Mouse (Mus musculus) midbrain, embryonic 14.5 days (tissue): ENCODE data around the gene Tmprss9. TPM values are rescaled to one million over a fixed set of nuclear protein-coding genes. Genes with fewer than 3 reads are reported as not detected.

ENCODE experiments used
- ATAC-seq: fragments of 200-750 bp; cut with Nextera tagmentation; 2 replicates; pipeline ENCODE4 v1.8.0; 2017; ENCODE audit warnings: moderate number of reproducible peaks, moderate library complexity; ENCODE audit not compliant: low FRiP score, low TSS enrichment
- DNase-seq: peaks from one replicate; pipeline ENCODE4 v3.0.0-alpha.2; 2015
- H3K27ac ChIP-seq: fragments of 300-500 bp; sonication (generic); replicated peaks from 2 replicates; pipeline ENCODE4 v1.5.1; 2014; ENCODE audit warnings: mild to moderate bottlenecking, low read depth, low read length, moderate library complexity
- H3K27me3 ChIP-seq: fragments of 300-500 bp; sonication (generic); 2 replicates; pipeline ENCODE4 v1.6.1; 2014; ENCODE audit warnings: low read length, control low read depth, mixed read lengths; ENCODE audit not compliant: control insufficient read depth, insufficient read depth
- H3K36me3 ChIP-seq: fragments of 300-500 bp; sonication (generic); 2 replicates; pipeline ENCODE4 v1.6.1; 2014; ENCODE audit warnings: low read length, control low read depth; ENCODE audit not compliant: control insufficient read depth, insufficient read depth
- H3K4me1 ChIP-seq: fragments of 300-500 bp; sonication (generic); 2 replicates; pipeline ENCODE4 v1.6.1; 2014; ENCODE audit warnings: mild to moderate bottlenecking, antibody characterized with exemption, low read length, control low read depth; ENCODE audit not compliant: control insufficient read depth, insufficient read depth
- H3K4me2 ChIP-seq: fragments of 300-500 bp; sonication (generic); 2 replicates; pipeline ENCODE4 v1.6.1; 2014; ENCODE audit warnings: mild to moderate bottlenecking, low read length, moderate library complexity
- H3K4me3 ChIP-seq: fragments of 300-500 bp; sonication (generic); replicated peaks from 2 replicates; pipeline ENCODE4 v1.5.1; 2014; ENCODE audit warnings: low read depth, low read length
- H3K9ac ChIP-seq: fragments of 300-500 bp; sonication (generic); replicated peaks from 2 replicates; pipeline ENCODE4 v1.6.1; 2014; ENCODE audit warnings: mild to moderate bottlenecking, low read length, moderate library complexity
- H3K9me3 ChIP-seq: fragments of 300-500 bp; sonication (generic); 2 replicates; pipeline ENCODE4 v1.6.1; 2016; ENCODE audit warnings: low read length, control low read depth, mixed read lengths; ENCODE audit not compliant: control insufficient read depth
- WGBS: fragments of 180-500 bp; shearing (Covaris S2); extraction: QIAGEN DNeasy Blood & Tissue Kit; methylation state at CpG from one replicate; pipeline ENCODE4 v1.1.7; 2014; 5-methylcytosine and 5-hydroxymethylcytosine counted together
- polyA plus RNA-seq: library from polyadenylated mRNA; unstranded; fragments of >200 nt; fragmentation: Nextera tagmentation; extraction: Ambion mirVana; gene quantifications from 2 replicates; pipeline ENCODE4 v1.2.1, GENCODE M21; 2014

Gene Tmprss9
- polyA plus RNA-seq, 1 experiment from 2014 or later, result not detected

DNA sequence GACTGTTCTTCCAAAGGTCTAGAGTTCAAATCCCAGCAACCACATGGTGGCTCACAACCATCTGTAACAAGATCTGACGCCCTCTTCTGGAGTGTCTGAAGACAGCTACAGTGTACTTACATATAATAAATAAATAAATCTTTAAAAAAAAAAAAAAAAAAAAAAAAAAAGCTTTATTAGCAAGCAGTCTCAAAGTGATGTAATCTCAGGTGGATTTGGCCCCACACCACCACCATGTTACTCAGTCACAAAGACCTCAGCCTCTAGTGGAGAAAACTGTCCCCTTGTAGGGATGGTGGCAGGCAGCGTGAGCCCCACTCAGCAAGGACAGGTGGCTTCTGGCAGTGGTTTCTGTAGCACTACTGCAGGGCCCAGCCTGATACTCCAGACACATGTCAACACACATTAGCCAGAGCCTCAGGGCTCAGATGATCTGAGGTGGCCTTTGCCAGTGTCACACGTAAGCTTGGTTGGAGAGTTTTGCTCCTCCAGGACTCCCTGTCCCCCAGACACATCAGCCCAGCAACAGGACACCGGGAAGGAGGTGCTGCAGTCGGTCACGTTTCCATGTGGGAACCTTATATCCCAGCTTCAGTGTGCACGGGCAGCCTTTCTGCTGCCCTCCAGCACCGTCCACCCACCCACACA is 41.8 kb downstream of the Tmprss9 start:
- DNase-seq, result no peak
- Histone ChIP-seq H3K9me3 (no peaks in the 10 kb centered on the region), H3K4me2 (no peak overlapping the region), H3K27me3 (no peaks in the 10 kb centered on the region), H3K9ac (no peak overlapping the region), H3K4me1 (peaks cover 14% of the 10 kb centered on the region; the same call in 1 of the 2 replicates), H3K4me3 (no peak overlapping the region), H3K27ac (no peak overlapping the region), H3K36me3 (peaks cover 63% of the 10 kb centered on the region)
- ATAC-seq, result no peak
- WGBS, result 89% methylated on average over 7 of the region's 8 CpGs

DNA sequence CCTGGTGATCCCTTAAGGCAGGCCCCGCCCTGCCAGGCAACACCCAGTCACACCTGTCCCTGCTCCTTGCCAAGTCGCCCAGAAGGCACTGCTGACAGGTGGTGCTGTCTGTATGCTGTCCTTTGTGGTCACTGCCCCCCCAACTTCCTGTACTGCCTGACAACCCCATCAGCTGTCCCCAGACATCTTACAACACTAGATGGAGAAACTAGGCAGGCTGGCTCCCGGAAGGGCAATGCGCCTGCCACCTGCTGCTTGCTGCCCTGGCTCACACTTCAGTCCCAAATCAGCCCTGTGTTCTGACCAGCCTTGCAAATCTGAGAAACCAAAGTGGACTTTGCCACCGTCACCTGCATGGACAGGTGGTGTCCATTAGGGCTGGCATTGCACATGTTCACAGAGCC is 42.6 kb downstream of the Tmprss9 start:
- Histone ChIP-seq H3K36me3 (peaks cover 55% of the 10 kb centered on the region), H3K4me2 (no peak overlapping the region), H3K9me3 (no peaks in the 10 kb centered on the region), H3K9ac (no peak overlapping the region), H3K4me1 (peaks cover 14% of the 10 kb centered on the region; the same call in 1 of the 2 replicates), H3K27me3 (no peaks in the 10 kb centered on the region), H3K4me3 (no peak overlapping the region), H3K27ac (no peak overlapping the region)
- DNase-seq, result no peak
- no peak for ATAC-seq
- WGBS, result 96% methylated on average over 5 of the region's 5 CpGs

DNA sequence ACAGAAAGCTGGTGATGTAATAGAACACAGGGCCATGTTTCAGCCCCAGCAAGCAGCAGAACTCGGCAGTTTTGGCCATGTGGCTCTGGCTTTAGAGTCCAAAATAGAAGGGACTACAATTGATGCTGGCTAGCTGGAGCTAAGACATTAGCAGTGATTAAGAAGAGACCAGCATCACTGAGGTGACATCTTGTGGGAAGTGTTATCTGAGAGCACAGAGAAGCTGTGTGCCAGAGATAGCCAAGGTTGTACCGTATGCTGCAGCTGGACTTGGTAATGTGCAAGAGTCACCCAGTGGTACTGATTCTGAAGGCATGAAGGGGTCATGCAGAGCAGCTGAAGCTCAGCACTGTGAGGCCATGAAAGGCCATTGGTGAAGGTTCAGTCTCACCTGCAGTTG is 43.6 kb downstream of the Tmprss9 start:
- Histone ChIP-seq H3K9ac (no peak overlapping the region), H3K4me1 (peaks cover 14% of the 10 kb centered on the region; the same call in 1 of the 2 replicates), H3K36me3 (peaks cover 45% of the 10 kb centered on the region), H3K9me3 (no peaks in the 10 kb centered on the region), H3K27ac (no peak overlapping the region), H3K27me3 (no peaks in the 10 kb centered on the region), H3K4me3 (no peak overlapping the region), H3K4me2 (no peak overlapping the region)
- ATAC-seq (no peak), DNase-seq (no peak)
- WGBS, result 87% methylated on average over 2 of the region's 2 CpGs

DNA sequence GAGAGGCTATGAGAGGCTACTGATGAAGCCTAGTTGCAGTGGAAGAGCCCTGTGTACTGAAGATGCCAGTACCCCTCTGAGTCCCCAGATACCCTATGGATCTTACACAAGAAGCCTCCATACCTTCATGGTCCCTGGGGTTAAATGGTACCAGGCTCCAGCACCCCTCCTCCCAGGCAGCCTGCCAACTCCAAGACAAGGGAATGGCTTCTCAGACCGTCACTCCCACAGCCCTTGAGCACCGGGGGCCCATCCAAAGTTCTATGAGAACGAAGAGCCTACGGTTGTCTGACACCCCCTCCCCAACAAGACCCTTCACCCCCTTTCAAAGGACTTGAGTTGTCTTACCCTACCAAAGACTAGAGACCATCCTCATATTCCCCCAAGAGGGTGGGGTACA is 44.1 kb downstream of the Tmprss9 start:
- H3K9me3 ChIP-seq, result no peaks in the 10 kb centered on the region
- no peak overlapping the region for H3K4me3 ChIP-seq
- no peak overlapping the region for H3K4me2 ChIP-seq
- peaks cover 42% of the 10 kb centered on the region for H3K36me3 ChIP-seq
- ATAC-seq (no peak), DNase-seq (no peak)
- no peak overlapping the region for H3K27ac ChIP-seq
- H3K4me1 ChIP-seq, result peaks cover 14% of the 10 kb centered on the region; the same call in 1 of the 2 replicates
- H3K27me3 ChIP-seq, result no peaks in the 10 kb centered on the region
- H3K9ac ChIP-seq, result no peak overlapping the region
- WGBS, result 92% methylated on average over 4 of the region's 4 CpGs

DNA sequence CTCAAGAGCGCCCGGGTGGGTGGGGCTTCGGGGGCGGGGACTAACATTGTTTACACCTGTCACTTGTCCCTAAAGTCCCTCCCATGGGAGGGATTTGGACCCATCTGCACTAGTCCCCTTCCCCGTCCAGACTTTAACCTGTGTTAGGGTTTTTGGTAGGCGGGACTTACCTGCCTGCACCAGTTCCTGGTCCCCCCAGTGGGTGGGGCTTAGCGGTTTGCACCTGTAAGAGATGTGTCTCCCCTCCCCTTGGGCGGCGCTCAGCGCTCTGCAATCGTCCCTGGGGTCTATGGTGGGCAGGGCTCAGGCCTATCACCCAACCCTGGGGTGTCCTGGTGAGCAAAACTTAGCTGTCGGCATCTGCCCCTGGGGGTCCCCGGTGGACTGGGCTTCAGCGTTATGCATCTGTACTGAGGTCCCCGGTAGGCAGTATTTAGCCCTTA is 45.7 kb downstream of the Tmprss9 start:
- Histone ChIP-seq H3K4me2 (peak overlapping the region; percentile 96), H3K36me3 (peaks cover 27% of the 10 kb centered on the region), H3K27ac (peak overlapping the region; percentile 74), H3K4me3 (peak overlapping the region; percentile 81), H3K4me1 (peaks cover 17% of the 10 kb centered on the region; the same call in 1 of the 2 replicates), H3K9ac (peak overlapping the region; percentile 81), H3K9me3 (no peaks in the 10 kb centered on the region), H3K27me3 (0 out of 2 replicates have a peak, but pooled peaks cover 4% of the 10 kb centered on the region)
- DNase-seq, result peak; percentile 27
- 3% methylated on average over 15 of the region's 15 CpGs for WGBS
- ATAC-seq, result peak; percentile 15; the same call in 1 of the 2 replicates

DNA sequence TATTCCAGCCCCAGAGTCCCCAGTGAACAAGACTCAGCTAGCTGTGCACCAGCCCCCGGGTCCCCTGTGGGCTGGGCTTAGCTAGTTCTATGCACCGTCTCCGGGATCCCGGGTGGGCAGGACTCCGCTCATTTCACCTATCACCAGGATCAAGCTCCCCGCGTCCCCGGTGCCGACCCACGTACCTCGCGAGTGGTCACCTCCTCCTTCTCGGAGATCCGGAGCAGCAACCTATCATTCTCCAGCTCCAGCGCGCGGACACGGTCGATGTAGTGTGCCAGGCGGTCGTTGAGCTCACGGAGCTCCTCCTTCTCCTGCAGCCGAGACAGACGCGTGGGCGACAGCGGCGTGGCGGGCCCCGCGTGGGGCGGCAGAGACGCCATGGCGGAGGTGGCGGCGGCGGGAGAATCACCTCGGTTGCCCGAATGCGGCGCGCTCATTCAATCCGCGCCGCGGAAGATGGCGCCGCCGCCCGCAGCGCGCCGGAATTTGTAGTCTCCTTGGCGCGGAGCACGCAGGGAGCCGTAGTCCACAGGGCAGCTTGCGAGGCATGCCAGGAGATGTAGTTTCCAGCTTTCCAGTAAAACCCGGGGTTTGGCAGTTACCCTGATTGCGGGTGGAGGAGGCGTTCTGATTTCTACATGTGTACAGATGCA is 46.3 kb downstream of the Tmprss9 start, which contains the start of gene Lmnb2:
Gene Lmnb2, minus strand, starts transcription at position 467 of the 656 bp plus-strand sequence.
- peak within 1 kb of the TSS; percentile 96 for H3K4me2 ChIP-seq
- H3K9me3 ChIP-seq, result no peaks in the 10 kb centered on the region
- WGBS, result under 1% methylated on average over 61 of the region's 61 CpGs
- 0 out of 2 replicates have a peak, but pooled peaks cover 4% of the 10 kb centered on the region for H3K27me3 ChIP-seq
- peak within 1 kb of the TSS; percentile 74 for H3K27ac ChIP-seq
- ATAC-seq (peak; percentile 78), DNase-seq (peak; percentile 94)
- H3K36me3 ChIP-seq, result peaks cover 23% of the 10 kb centered on the region
- peak within 1 kb of the TSS; percentile 81 for H3K4me3 ChIP-seq
- H3K4me1 ChIP-seq, result peaks cover 17% of the 10 kb centered on the region; the same call in 1 of the 2 replicates
- peak within 1 kb of the TSS; percentile 81 for H3K9ac ChIP-seq

DNA sequence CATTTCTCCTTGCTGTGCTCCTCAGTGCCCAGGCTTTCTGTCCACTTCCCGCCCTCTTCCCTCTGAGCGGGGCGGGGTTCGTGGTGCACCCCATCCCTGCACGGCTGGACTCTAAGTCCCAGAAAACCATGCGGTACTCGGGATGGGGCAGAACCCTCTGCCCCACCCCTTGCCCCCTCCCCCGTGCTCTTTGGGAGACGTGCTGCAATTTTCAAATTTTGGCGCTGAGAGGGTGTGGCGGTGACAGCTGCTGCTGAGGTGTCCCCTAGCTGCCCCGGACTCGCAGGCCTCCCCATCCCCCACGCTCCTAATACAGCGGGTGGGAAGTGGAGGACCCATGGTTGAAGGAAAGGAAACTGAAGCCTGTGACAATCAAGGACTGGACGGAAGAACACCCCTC is 50.3 kb downstream of the Tmprss9 start:
- Histone ChIP-seq H3K4me1 (peaks cover 8% of the 10 kb centered on the region; the same call in 1 of the 2 replicates), H3K9ac (peak overlapping the region; percentile 20; the same call in 1 of the 2 replicates), H3K27ac (no peak overlapping the region), H3K9me3 (no peaks in the 10 kb centered on the region), H3K4me3 (peak overlapping the region; percentile 2; the same call in 1 of the 2 replicates), H3K36me3 (no peaks in the 10 kb centered on the region), H3K27me3 (0 out of 2 replicates have a peak, but pooled peaks cover 4% of the 10 kb centered on the region), H3K4me2 (peak overlapping the region; percentile 41)
- DNase-seq, result peak; percentile 29
- no peak for ATAC-seq
- WGBS, result 3% methylated on average over 16 of the region's 16 CpGs

DNA sequence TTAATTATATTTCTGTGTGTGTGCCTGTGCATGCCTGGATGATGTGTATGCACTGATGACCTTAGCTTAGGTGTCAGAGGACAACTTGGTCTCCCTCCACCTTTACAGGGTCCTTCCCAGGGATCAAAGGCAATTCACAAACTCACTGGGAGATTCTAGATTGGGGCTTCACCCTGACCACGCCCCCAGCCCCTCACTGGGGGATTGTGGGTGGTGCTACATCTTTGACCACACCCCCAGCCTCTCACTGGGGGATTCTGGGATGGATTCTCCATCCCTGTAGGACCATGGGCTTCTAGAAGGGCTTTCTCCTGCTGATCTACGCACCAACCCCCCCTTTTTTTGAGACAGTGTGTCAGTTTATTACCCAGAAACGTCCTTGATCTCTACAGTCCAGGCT is 53.8 kb downstream of the Tmprss9 start:
- no peaks in the 10 kb centered on the region for H3K36me3 ChIP-seq
- H3K9ac ChIP-seq, result no peak overlapping the region
- H3K27ac ChIP-seq, result no peak overlapping the region
- 0 out of 2 replicates have a peak, but pooled peaks cover 8% of the 10 kb centered on the region for H3K27me3 ChIP-seq
- peaks cover 17% of the 10 kb centered on the region for H3K4me1 ChIP-seq
- H3K4me2 ChIP-seq, result no peak overlapping the region
- DNase-seq, result no peak
- H3K9me3 ChIP-seq, result no peaks in the 10 kb centered on the region
- no peak overlapping the region for H3K4me3 ChIP-seq
- no peak for ATAC-seq
- 34% methylated on average over 3 of the region's 3 CpGs for WGBS
